ENCODE assay signal across 15 mouse cellular contexts in genomic region chr17:59404525-59404924, GRCm38 (mm10).
"Had no signal": no experiment of that assay in that cellular context is flagged by ENCODE, and none has a peak within 500 bp of the region (broad histone marks: within the 10 kb centered on the region; RNA-seq: fewer than 3 reads in every experiment).

No protein-coding gene starts in this region.

- H3K36me3 ChIP-seq: neural tube, embryonic 15.5 days; stomach, embryonic 15.5 days had no signal

- H3K27ac ChIP-seq: neural tube, embryonic 15.5 days; stomach, embryonic 15.5 days; stomach, postnatal 0 days had no signal

- H3K4me1 ChIP-seq: neural tube, embryonic 15.5 days; stomach, embryonic 15.5 days had no signal

- H3K27me3 ChIP-seq: neural tube, embryonic 15.5 days; stomach, embryonic 15.5 days had no signal

- H3K9ac ChIP-seq: neural tube, embryonic 15.5 days; stomach, embryonic 15.5 days had no signal

- H3K4me3 ChIP-seq: neural tube, embryonic 15.5 days; stomach, embryonic 15.5 days had no signal

- DNase-seq: retina, postnatal 1 day; right cerebral cortex, adult 18-20 months; right cerebral cortex, postnatal 14 days; right cerebral cortex, postnatal 25 days; right cerebral cortex, postnatal 4 days; spleen, adult 18-20 months; thymus, adult 18-20 months; thymus, adult 2 months; thymus, postnatal 14 days; thymus, postnatal 25 days; thymus, postnatal 36 days; thymus, postnatal 4 days had no signal

- H3K9me3 ChIP-seq: neural tube, embryonic 15.5 days; stomach, embryonic 15.5 days had no signal

- H3K4me2 ChIP-seq: neural tube, embryonic 15.5 days; stomach, embryonic 15.5 days had no signal
